Mouse (Mus musculus) layer of hippocampus, postnatal 25 days (tissue): ENCODE data around the gene Emc9. TPM values are rescaled to one million over a fixed set of nuclear protein-coding genes. Genes with fewer than 3 reads are reported as not detected.

Experiments
- total RNA-seq, 2 experiments: library from RNA; stranded (reverse); gene quantifications; 2 replicates each; pipeline ENCODE4 v1.2.3; 2021

Emc9 gene
- total RNA-seq, 2 experiments from 2014 or later: 47.2 to 56.6 TPM

Other genes with a start within 250 kb of the Emc9 start
- 10 to 100 TPM; 20.7 to 22.1 TPM for gene Dhrs4, start 106.5 kb downstream of the Emc9 start, total RNA-seq
- gene Carmil3, start 94.7 kb downstream of the Emc9 start, total RNA-seq: 10 to 100 TPM; 47.0 to 66.6 TPM
- 100 to 1,000 TPM; 664 to 669 TPM for gene Cpne6, start 74.9 kb downstream of the Emc9 start, total RNA-seq
- 1 to 10 TPM; 2.1 to 2.2 TPM for gene Nrl, start 60.3 kb downstream of the Emc9 start, total RNA-seq
- 10 to 100 TPM; 37.2 to 37.8 TPM for gene Pck2, start 45.0 kb downstream of the Emc9 start, total RNA-seq
- 10 to 100 TPM; 72.7 to 86.4 TPM for gene Dcaf11, start 25.3 kb downstream of the Emc9 start, total RNA-seq
- under 1 TPM; 0.89 to 0.92 TPM for gene A730061H03Rik, start 24.9 kb downstream of the Emc9 start, total RNA-seq
- not detected for gene Fitm1, start 9.7 kb downstream of the Emc9 start, total RNA-seq
- gene Psme1, start 7.2 kb downstream of the Emc9 start, total RNA-seq: 10 to 100 TPM; 49.3 to 56.6 TPM
- gene Psme2, start 5.8 kb upstream of the Emc9 start, total RNA-seq: 10 to 100 TPM; 47.9 to 55.6 TPM
- 10 to 100 TPM; 36.4 to 41.9 TPM for gene Rnf31, start 6.4 kb upstream of the Emc9 start, total RNA-seq
- 10 to 100 TPM in 1 of 2 experiments, 1 to 10 TPM in 1; 9.6 to 12.2 TPM for gene Irf9, start 18.3 kb upstream of the Emc9 start, total RNA-seq
- 1 to 10 TPM; 1.2 to 2.7 TPM for gene Rec8, start 32.7 kb upstream of the Emc9 start, total RNA-seq
- 100 to 1,000 TPM; 118 to 121 TPM for gene Ipo4, start 50.7 kb upstream of the Emc9 start, total RNA-seq
- 1 to 10 TPM; 2.1 to 6.3 TPM for gene Gm49378, start 52.6 kb upstream of the Emc9 start, total RNA-seq
- gene Tm9sf1, start 58.5 kb upstream of the Emc9 start, total RNA-seq: 10 to 100 TPM; 42.2 to 49.7 TPM
- under 1 TPM; 0.71 to 0.94 TPM for gene Tssk4, start 64.9 kb upstream of the Emc9 start, total RNA-seq
- 10 to 100 TPM; 49.2 to 50.4 TPM for gene Mdp1, start 75.2 kb upstream of the Emc9 start, total RNA-seq
- gene Gmpr2, start 86.6 kb upstream of the Emc9 start, total RNA-seq: 10 to 100 TPM; 26.8 to 29.3 TPM
- gene Nedd8, start 86.8 kb upstream of the Emc9 start, total RNA-seq: 100 to 1,000 TPM; 303 to 311 TPM
- 10 to 100 TPM; 14.0 to 14.9 TPM for gene Tinf2, start 96.5 kb upstream of the Emc9 start, total RNA-seq
- gene Tgm1, start 128.6 kb upstream of the Emc9 start, total RNA-seq: under 1 TPM; 0.17 to 0.23 TPM
- 10 to 100 TPM; 40.1 to 45.0 TPM for gene Rabggta, start 137.0 kb upstream of the Emc9 start, total RNA-seq
- 10 to 100 TPM; 78.3 to 94.9 TPM for gene Dhrs1, start 160.4 kb upstream of the Emc9 start, total RNA-seq
- 10 to 100 TPM; 13.4 to 13.6 TPM for gene Nop9, start 160.4 kb upstream of the Emc9 start, total RNA-seq
- 1 to 10 TPM; 1.4 to 2.1 TPM for gene Cideb, start 173.2 kb upstream of the Emc9 start, total RNA-seq
- gene Ltb4r2, start 176.1 kb upstream of the Emc9 start, total RNA-seq: under 1 TPM; 0.10 to 0.19 TPM
- under 1 TPM in 1 of 2 experiments, not detected in 1; 0.32 TPM for gene Ltb4r1, start 180.7 kb upstream of the Emc9 start, total RNA-seq
- gene Adcy4, start 198.8 kb upstream of the Emc9 start, total RNA-seq: 1 to 10 TPM; 3.9 to 5.9 TPM
- gene Ripk3, start 203.6 kb upstream of the Emc9 start, total RNA-seq: 1 to 10 TPM in 1 of 2 experiments, under 1 TPM in 1; 0.61 to 1.2 TPM
- gene Nfatc4, start 237.8 kb upstream of the Emc9 start, total RNA-seq: 1 to 10 TPM; 1.6 to 3.9 TPM